Mouse (Mus musculus): Measurements from ENCODE around the gene Zfp91.

The Zfp91 gene

GRCm38 (mm10) chr19:12795511-12796327, at the start of gene Zfp91, which contains the start of gene Lpxn:
Gene Zfp91, minus strand, starts transcription at chr19:12796126.
Gene Lpxn, plus strand, starts transcription at chr19:12796193.
- peak; percentile 97 to 98 for DNase-seq

GRCm38 (mm10) chr19:12838507-12838906, 42.6 kb upstream of the Zfp91 start:
- no peak for DNase-seq

GRCm38 (mm10) chr19:12833625-12834024, 37.7 kb upstream of the Zfp91 start:
- no peak for DNase-seq

GRCm38 (mm10) chr19:12831559-12831958, 35.6 kb upstream of the Zfp91 start:
- DNase-seq = no peak

- no peak for DNase-seq
Measured at GRCm38 (mm10) chr19:12830823-12831430, 35.0 kb upstream of the Zfp91 start.

GRCm38 (mm10) chr19:12824549-12824948, 28.6 kb upstream of the Zfp91 start:
- no peak for DNase-seq

GRCm38 (mm10) chr19:12820383-12820782, 24.5 kb upstream of the Zfp91 start:
- DNase-seq = peak; percentile 39 to 49

GRCm38 (mm10) chr19:12818507-12818906, 22.6 kb upstream of the Zfp91 start:
- DNase-seq = no peak

- no peak for DNase-seq
Measured at GRCm38 (mm10) chr19:12813883-12814282, 18.0 kb upstream of the Zfp91 start.

GRCm38 (mm10) chr19:12812644-12813364, 16.9 kb upstream of the Zfp91 start:
- no peak for DNase-seq

GRCm38 (mm10) chr19:12806214-12806613, 10.3 kb upstream of the Zfp91 start:
- DNase-seq = no peak

- no peak for DNase-seq
Measured at GRCm38 (mm10) chr19:12805730-12806129, 9.8 kb upstream of the Zfp91 start.

- DNase-seq = no peak
Measured at GRCm38 (mm10) chr19:12804237-12804636, 8.3 kb upstream of the Zfp91 start.

GRCm38 (mm10) chr19:12802830-12803229, 6.9 kb upstream of the Zfp91 start:
- DNase-seq = peak in 1 of 2 experiments; percentile 10

GRCm38 (mm10) chr19:12801046-12801445, 5.1 kb upstream of the Zfp91 start:
- no peak for DNase-seq

- no peak for DNase-seq
Measured at GRCm38 (mm10) chr19:12800621-12801020, 4.7 kb upstream of the Zfp91 start.

- no peak for DNase-seq
Measured at GRCm38 (mm10) chr19:12799081-12799480, 3.2 kb upstream of the Zfp91 start.

GRCm38 (mm10) chr19:12798404-12798803, 2.5 kb upstream of the Zfp91 start:
- no peak for DNase-seq

GRCm38 (mm10) chr19:12797071-12797470, 1.1 kb upstream of the Zfp91 start:
- peak; percentile 24 to 36 for DNase-seq

GRCm38 (mm10) chr19:12796328-12796931, 504 bp upstream of the Zfp91 start:
- DNase-seq = peak in 1 of 2 experiments; percentile 48

- DNase-seq = no peak
Measured at GRCm38 (mm10) chr19:12795110-12795509, 816 bp downstream of the Zfp91 start.

- DNase-seq = peak; percentile 77 to 87
Measured at GRCm38 (mm10) chr19:12794056-12795044, 1.6 kb downstream of the Zfp91 start.
